Mouse (Mus musculus) WW6 (cell line): ENCODE data around the gene Gm30302.
"Not testable (repeated sequence)": the region's sequence is repeated elsewhere in the genome, so short reads cannot be mapped to it uniquely, and the experiment has no call there.

ENCODE experiments used
- DNase-seq: peaks from one replicate; pipeline ENCODE4 v3.0.0-alpha.2; 2013; ENCODE audit warnings: low read depth, low spot score

Gene Gm30302

GRCm38 (mm10) chr13:49798901-49799300, at the start of gene Gm30302:
Gene Gm30302, minus strand, starts transcription at chr13:49799001.
- DNase-seq = no peak

- DNase-seq = no peak
Measured at GRCm38 (mm10) chr13:49846751-49847150, 48.0 kb upstream of the Gm30302 start.

GRCm38 (mm10) chr13:49846141-49846540, 47.3 kb upstream of the Gm30302 start:
- DNase-seq = no peak

GRCm38 (mm10) chr13:49845663-49846062, 46.9 kb upstream of the Gm30302 start:
- DNase-seq = no peak

GRCm38 (mm10) chr13:49844071-49844470, 45.3 kb upstream of the Gm30302 start:
- DNase-seq = no peak

GRCm38 (mm10) chr13:49841186-49841585, 42.4 kb upstream of the Gm30302 start:
- no peak for DNase-seq

- no peak for DNase-seq
Measured at GRCm38 (mm10) chr13:49830355-49830754, 31.6 kb upstream of the Gm30302 start.

- DNase-seq = no peak
Measured at GRCm38 (mm10) chr13:49825300-49825699, 26.5 kb upstream of the Gm30302 start.

GRCm38 (mm10) chr13:49814958-49815357, 16.2 kb upstream of the Gm30302 start:
- DNase-seq = no peak

GRCm38 (mm10) chr13:49814420-49814819, 15.6 kb upstream of the Gm30302 start:
- DNase-seq = no peak

- no peak for DNase-seq
Measured at GRCm38 (mm10) chr13:49807146-49807545, 8.3 kb upstream of the Gm30302 start.

GRCm38 (mm10) chr13:49788563-49789393, 10.0 kb downstream of the Gm30302 start:
- no peak for DNase-seq

GRCm38 (mm10) chr13:49783899-49784298, 14.9 kb downstream of the Gm30302 start:
- DNase-seq = no peak

- not testable (repeated sequence) for DNase-seq
Measured at GRCm38 (mm10) chr13:49771536-49771935, 27.3 kb downstream of the Gm30302 start.

- no peak for DNase-seq
Measured at GRCm38 (mm10) chr13:49769111-49769510, 29.7 kb downstream of the Gm30302 start.

GRCm38 (mm10) chr13:49768048-49768447, 30.8 kb downstream of the Gm30302 start:
- DNase-seq = no peak

- no peak for DNase-seq
Measured at GRCm38 (mm10) chr13:49766269-49766668, 32.5 kb downstream of the Gm30302 start.

GRCm38 (mm10) chr13:49765306-49765705, 33.5 kb downstream of the Gm30302 start:
- DNase-seq = no peak

- DNase-seq = no peak
Measured at GRCm38 (mm10) chr13:49762208-49762607, 36.6 kb downstream of the Gm30302 start.

GRCm38 (mm10) chr13:49760675-49761074, 38.1 kb downstream of the Gm30302 start:
- DNase-seq = no peak

- no peak for DNase-seq
Measured at GRCm38 (mm10) chr13:49757966-49758365, 40.8 kb downstream of the Gm30302 start.

- DNase-seq = no peak
Measured at GRCm38 (mm10) chr13:49756591-49756990, 42.2 kb downstream of the Gm30302 start.

GRCm38 (mm10) chr13:49741285-49742040, 57.3 kb downstream of the Gm30302 start:
- no peak for DNase-seq
